Mouse (Mus musculus): ENCODE results near the gene Dcbld1. TPM values are rescaled to one million over a fixed set of nuclear protein-coding genes. Genes with fewer than 3 reads are reported as not detected.
"Not testable (repeated sequence)": the region's sequence is repeated elsewhere in the genome, so short reads cannot be mapped to it uniquely, and the experiment has no call there.

Gene Dcbld1
- polyA plus RNA-seq, 1 experiment from 2014 or later = 8.0 TPM

DNA sequence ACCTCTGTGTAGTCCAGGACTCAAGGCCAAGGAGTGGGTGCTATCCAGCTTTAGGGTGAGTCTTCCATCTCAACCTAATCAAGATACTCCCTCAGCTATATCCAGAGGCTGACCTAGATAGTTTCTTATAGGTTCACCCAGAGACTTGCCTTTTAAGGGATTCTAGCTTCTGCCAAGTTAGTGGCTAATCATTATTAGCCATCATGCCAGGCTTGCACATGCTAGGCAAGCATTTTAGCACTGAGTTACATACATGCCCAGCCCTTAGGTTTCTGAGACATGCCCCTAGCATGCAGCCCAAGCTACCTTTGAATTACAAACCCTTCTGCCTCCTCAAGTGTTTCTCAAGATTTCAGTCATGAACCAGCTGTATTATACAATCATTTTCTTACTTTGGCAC, 47.9 kb downstream of the Dcbld1 start:
- no peaks in the 10 kb centered on the region for H3K27me3 ChIP-seq (replicated peaks)
- H3K4me2 ChIP-seq = no peak overlapping the region
- no peak overlapping the region for H3K27ac ChIP-seq (replicated peaks)
- no peaks in the 10 kb centered on the region for H3K9me3 ChIP-seq
- no peak overlapping the region for H3K4me3 ChIP-seq
- H3K36me3 ChIP-seq = 0 out of 2 replicates have a peak, but pooled peaks cover 2% of the 10 kb centered on the region
- no peak overlapping the region for H3K9ac ChIP-seq
- ATAC-seq (ENCODE audit: extremely low read depth, insufficient number of reproducible peaks, low FRiP score, low TSS enrichment) = no peak
- H3K4me1 ChIP-seq = peaks cover 10% of the 10 kb centered on the region

DNA sequence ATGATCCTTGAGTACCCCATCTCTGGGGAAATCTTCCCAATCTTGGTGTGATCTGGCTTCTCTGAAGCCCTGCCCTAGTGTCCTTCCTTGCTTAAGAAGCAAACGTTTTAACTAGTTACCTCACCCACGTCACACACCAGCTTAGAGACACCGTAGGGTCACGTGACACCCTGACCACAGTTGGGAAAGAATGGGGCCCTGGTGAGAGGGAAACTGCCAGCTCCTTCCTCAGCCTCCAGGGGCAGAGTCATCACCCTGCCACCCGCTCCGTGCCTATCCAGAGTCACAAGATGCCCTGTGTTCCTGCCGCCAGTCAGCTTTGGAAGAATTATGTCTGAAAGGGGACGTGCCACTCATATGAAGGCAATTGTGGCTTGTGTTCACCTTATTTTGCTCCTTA, 51.2 kb downstream of the Dcbld1 start:
- Histone ChIP-seq H3K4me3 (no peak overlapping the region), H3K9me3 (no peaks in the 10 kb centered on the region), H3K27ac (replicated peaks) (no peak overlapping the region), H3K9ac (no peak overlapping the region), H3K4me2 (no peak overlapping the region), H3K4me1 (no peaks in the 10 kb centered on the region), H3K36me3 (0 out of 2 replicates have a peak, but pooled peaks cover 7% of the 10 kb centered on the region), H3K27me3 (replicated peaks) (no peaks in the 10 kb centered on the region)
- WGBS = 67% methylated on average over 8 of the region's 8 CpGs
- no peak for ATAC-seq (ENCODE audit: extremely low read depth, insufficient number of reproducible peaks, low FRiP score, low TSS enrichment)

- 0 out of 2 replicates have a peak, but pooled peaks cover 9% of the 10 kb centered on the region for H3K36me3 ChIP-seq
- no peaks in the 10 kb centered on the region; the same call in 1 of the 2 replicates for H3K4me1 ChIP-seq
- no peak overlapping the region for H3K4me3 ChIP-seq
- H3K4me2 ChIP-seq = no peak overlapping the region
- H3K27me3 ChIP-seq (replicated peaks) = no peaks in the 10 kb centered on the region
- H3K9me3 ChIP-seq = no peaks in the 10 kb centered on the region
- H3K9ac ChIP-seq = no peak overlapping the region
- WGBS = 72% methylated on average over 5 of the region's 5 CpGs
- H3K27ac ChIP-seq (replicated peaks) = no peak overlapping the region
- ATAC-seq (ENCODE audit: extremely low read depth, insufficient number of reproducible peaks, low FRiP score, low TSS enrichment) = no peak
These were observed 54.6 kb downstream of the Dcbld1 start for GRCm38 (mm10) chr10:52287852-52288533.

DNA sequence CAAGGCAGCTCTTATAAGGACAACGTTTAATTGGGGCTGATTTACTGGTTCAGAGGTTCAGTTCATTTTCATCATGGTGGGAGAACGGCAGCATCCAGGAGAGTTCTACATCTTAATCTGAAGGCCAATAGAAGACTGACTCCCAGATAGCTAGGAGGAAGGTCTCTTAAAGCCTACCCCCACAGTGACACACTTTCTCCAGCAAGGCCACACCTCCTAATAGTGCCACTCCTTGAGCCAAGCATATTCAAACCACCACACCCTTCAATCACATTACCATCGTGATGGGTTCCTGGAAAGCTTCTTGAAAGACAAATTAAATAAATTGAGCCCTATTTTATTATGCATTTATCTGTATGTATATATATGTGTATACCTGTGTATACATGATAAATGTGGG, 55.8 kb downstream of the Dcbld1 start:
- H3K4me1 ChIP-seq = peaks cover 3% of the 10 kb centered on the region; the same call in 1 of the 2 replicates
- H3K27me3 ChIP-seq (replicated peaks) = no peaks in the 10 kb centered on the region
- H3K9me3 ChIP-seq = no peaks in the 10 kb centered on the region
- H3K4me3 ChIP-seq = no peak overlapping the region
- no peak overlapping the region for H3K9ac ChIP-seq
- 0 out of 2 replicates have a peak, but pooled peaks cover 7% of the 10 kb centered on the region for H3K36me3 ChIP-seq
- no peak overlapping the region for H3K27ac ChIP-seq (replicated peaks)
- H3K4me2 ChIP-seq = no peak overlapping the region
- WGBS = 80% methylated on average over 3 of the region's 3 CpGs
- no peak for ATAC-seq (ENCODE audit: extremely low read depth, insufficient number of reproducible peaks, low FRiP score, low TSS enrichment)

DNA sequence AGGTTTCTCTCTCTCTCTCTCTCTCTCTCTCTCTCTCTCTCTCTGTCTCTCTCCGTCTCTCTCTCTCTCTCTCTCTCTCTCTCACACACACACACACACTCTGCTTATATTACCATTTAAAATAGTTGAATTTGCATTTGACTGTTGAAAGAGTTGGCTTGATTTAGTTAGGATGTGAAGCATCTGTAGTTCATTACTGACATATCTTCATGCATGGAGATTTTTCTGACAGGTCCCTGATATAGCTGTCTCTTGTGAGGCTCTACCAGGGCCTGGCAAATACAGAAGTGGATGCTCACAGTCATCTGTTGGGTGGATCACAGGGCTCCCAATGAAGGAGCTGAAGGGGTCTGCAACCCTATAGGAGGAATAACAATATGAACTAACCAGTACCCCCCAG, 59.0 kb downstream of the Dcbld1 start:
- H3K4me3 ChIP-seq; H3K36me3 ChIP-seq; H3K4me2 ChIP-seq; H3K27me3 ChIP-seq (replicated peaks); H3K9ac ChIP-seq; ATAC-seq (ENCODE audit: extremely low read depth, insufficient number of reproducible peaks, low FRiP score, low TSS enrichment); H3K27ac ChIP-seq (replicated peaks); H3K4me1 ChIP-seq; H3K9me3 ChIP-seq: not testable (repeated sequence)
- 53% methylated on average over 1 of the region's 1 CpGs for WGBS

DNA sequence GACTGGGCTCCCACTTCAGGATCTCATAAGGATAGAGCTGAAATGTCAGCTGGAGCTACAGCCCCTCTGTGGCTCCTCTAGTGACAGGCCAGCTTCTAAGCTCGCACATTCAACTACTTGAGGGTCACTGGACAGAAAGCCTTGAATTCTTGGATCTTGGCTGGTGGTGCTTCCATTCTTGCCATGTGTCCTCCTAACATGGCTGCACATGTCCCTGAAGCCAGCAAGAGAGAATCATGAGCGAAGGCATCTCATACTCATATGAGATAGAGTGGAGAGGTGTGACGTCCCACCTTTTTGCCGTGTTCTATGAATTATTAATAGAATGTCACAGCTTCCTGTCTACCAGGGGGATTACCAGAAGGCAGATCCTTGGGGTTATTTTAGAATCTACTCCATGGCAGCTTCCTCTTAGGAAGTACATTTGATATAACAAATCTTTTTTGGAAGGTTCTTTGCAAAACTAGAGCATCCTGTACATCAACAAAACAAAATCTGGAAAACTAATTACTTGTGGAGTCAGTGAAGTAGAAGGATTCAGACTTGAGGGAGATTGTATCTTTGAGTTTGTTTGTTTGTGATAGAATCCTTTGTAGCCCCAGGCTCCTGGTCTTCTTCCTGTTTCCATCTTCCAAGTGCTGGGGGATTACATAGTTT, 60.6 kb downstream of the Dcbld1 start:
- Histone ChIP-seq H3K4me3 (no peak overlapping the region), H3K27me3 (replicated peaks) (no peaks in the 10 kb centered on the region), H3K4me1 (peaks cover 12% of the 10 kb centered on the region; the same call in 1 of the 2 replicates), H3K27ac (replicated peaks) (no peak overlapping the region), H3K36me3 (0 out of 2 replicates have a peak, but pooled peaks cover 2% of the 10 kb centered on the region), H3K4me2 (no peak overlapping the region), H3K9me3 (no peaks in the 10 kb centered on the region), H3K9ac (no peak overlapping the region)
- ATAC-seq (ENCODE audit: extremely low read depth, insufficient number of reproducible peaks, low FRiP score, low TSS enrichment) = no peak
- WGBS = 59% methylated on average over 4 of the region's 4 CpGs

DNA sequence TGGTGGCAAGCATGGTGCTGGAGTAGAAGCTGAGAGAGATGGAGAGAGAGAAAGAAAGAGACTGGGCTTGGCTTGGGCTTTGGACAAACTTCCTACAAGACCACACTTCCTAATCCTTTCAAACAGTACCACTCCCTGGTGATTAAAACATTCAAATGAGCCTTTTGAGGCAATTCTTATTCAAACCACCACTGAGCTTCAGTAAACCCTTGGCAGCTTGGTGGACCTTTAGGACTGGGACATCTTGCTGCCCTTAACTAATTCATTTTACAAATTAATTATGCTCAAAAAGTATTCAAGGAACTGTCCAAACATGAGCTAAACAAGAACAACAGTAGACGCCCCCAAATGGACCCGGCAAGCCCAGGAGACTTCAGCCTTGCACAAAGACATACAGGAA, 62.5 kb downstream of the Dcbld1 start:
- Histone ChIP-seq H3K4me2 (no peak overlapping the region), H3K4me1 (peaks cover 13% of the 10 kb centered on the region; the same call in 1 of the 2 replicates), H3K27ac (replicated peaks) (no peak overlapping the region), H3K9me3 (no peaks in the 10 kb centered on the region), H3K36me3 (0 out of 2 replicates have a peak, but pooled peaks cover 2% of the 10 kb centered on the region), H3K27me3 (replicated peaks) (no peaks in the 10 kb centered on the region), H3K9ac (no peak overlapping the region), H3K4me3 (no peak overlapping the region)
- WGBS = 79% methylated on average over 2 of the region's 2 CpGs
- ATAC-seq (ENCODE audit: extremely low read depth, insufficient number of reproducible peaks, low FRiP score, low TSS enrichment) = no peak

DNA sequence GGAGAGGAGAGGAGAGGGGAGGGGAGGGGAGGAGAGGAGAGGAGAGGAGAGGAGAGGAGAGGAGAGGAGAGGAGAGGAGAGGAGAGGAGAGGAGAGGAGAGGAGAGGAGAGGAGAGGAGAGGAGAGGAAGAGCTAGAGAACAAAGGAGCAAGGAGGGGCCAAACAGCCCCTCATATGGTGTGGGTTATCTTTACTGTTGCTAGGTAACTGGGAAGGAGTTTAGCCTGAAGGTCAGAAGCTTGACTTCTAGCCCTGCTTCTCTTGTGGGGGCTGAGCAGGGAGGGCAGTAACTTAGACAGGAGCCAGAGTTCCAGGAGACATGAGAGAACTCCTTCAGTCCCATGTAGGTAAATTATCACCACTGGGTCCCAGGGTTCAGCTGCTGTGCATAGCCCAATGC, 65.1 kb downstream of the Dcbld1 start:
- not testable (repeated sequence) for H3K4me2 ChIP-seq; H3K9ac ChIP-seq; H3K27ac ChIP-seq (replicated peaks); H3K4me3 ChIP-seq; H3K36me3 ChIP-seq; H3K9me3 ChIP-seq; ATAC-seq (ENCODE audit: extremely low read depth, insufficient number of reproducible peaks, low FRiP score, low TSS enrichment); H3K4me1 ChIP-seq; H3K27me3 ChIP-seq (replicated peaks)

DNA sequence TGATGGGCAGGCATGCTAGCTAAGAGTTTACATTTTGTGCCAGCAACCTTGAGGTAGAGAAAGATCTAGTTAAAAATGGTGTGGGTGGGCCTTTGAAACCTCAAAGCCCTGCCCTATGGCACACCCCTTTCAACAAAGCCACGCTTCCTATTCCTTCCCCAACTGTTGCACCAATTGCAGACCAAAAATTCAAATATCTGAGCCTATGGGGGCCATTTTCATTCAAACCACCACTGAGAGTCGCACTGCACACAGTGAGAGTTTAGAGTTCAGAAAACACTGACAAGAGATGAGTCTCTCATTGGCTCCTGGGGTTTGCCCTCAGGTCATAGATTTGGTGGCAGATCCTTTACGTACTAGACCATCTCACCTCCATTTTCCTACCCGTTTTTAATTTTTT, 68.3 kb downstream of the Dcbld1 start:
- H3K4me1 ChIP-seq = 0 out of 2 replicates have a peak, but pooled peaks cover 10% of the 10 kb centered on the region
- H3K9ac ChIP-seq = no peak overlapping the region
- H3K27me3 ChIP-seq (replicated peaks) = no peaks in the 10 kb centered on the region
- no peak overlapping the region for H3K4me3 ChIP-seq
- H3K9me3 ChIP-seq = no peaks in the 10 kb centered on the region
- H3K4me2 ChIP-seq = no peak overlapping the region
- 86% methylated on average over 4 of the region's 4 CpGs for WGBS
- peaks cover 12% of the 10 kb centered on the region; the same call in 1 of the 2 replicates for H3K36me3 ChIP-seq
- ATAC-seq (ENCODE audit: extremely low read depth, insufficient number of reproducible peaks, low FRiP score, low TSS enrichment) = no peak
- no peak overlapping the region for H3K27ac ChIP-seq (replicated peaks)

- no peaks in the 10 kb centered on the region for H3K27me3 ChIP-seq (replicated peaks)
- no peak for ATAC-seq (ENCODE audit: extremely low read depth, insufficient number of reproducible peaks, low FRiP score, low TSS enrichment)
- H3K36me3 ChIP-seq = peaks cover 12% of the 10 kb centered on the region; the same call in 1 of the 2 replicates
- H3K4me1 ChIP-seq = 0 out of 2 replicates have a peak, but pooled peaks cover 10% of the 10 kb centered on the region
- H3K4me2 ChIP-seq = no peak overlapping the region
- no peak overlapping the region for H3K4me3 ChIP-seq
- H3K9ac ChIP-seq = no peak overlapping the region
- H3K9me3 ChIP-seq = no peaks in the 10 kb centered on the region
- no peak overlapping the region for H3K27ac ChIP-seq (replicated peaks)
These were observed 68.9 kb downstream of the Dcbld1 start for GRCm38 (mm10) chr10:52302271-52302670.

DNA sequence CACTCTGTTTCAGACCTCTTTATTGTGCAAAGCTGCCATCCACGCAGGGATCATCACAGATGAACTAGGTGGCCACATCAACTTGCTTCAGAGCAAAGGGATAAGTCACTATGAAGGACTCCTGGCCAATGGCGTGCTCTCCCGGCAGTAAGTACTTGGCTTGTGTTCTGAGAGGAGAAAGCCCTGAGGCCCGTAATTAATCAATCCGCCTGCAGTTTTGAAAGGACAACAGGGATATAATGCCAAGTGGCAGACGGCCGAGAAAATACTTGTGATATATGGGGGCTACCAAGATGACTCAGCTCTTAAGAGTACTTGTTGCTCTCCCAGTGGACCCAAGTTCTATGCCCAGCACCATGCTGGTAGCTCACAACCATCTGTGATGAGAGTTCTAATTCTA, 71.2 kb downstream of the Dcbld1 start:
- 86% methylated on average over 7 of the region's 7 CpGs for WGBS
- H3K27me3 ChIP-seq (replicated peaks) = no peaks in the 10 kb centered on the region
- peaks cover 12% of the 10 kb centered on the region; the same call in 1 of the 2 replicates for H3K36me3 ChIP-seq
- H3K4me3 ChIP-seq = no peak overlapping the region
- no peaks in the 10 kb centered on the region for H3K9me3 ChIP-seq
- H3K4me1 ChIP-seq = 0 out of 2 replicates have a peak, but pooled peaks cover 2% of the 10 kb centered on the region
- no peak overlapping the region for H3K27ac ChIP-seq (replicated peaks)
- no peak for ATAC-seq (ENCODE audit: extremely low read depth, insufficient number of reproducible peaks, low FRiP score, low TSS enrichment)
- H3K4me2 ChIP-seq = no peak overlapping the region
- no peak overlapping the region for H3K9ac ChIP-seq
